10 mouse cellular contexts compared by ENCODE assay signal in genomic region chr2:84504285-84504684, GRCm38 (mm10). TPM values are rescaled to one million over a fixed set of nuclear protein-coding genes. Genes with fewer than 3 reads are reported as not detected.
A peak's percentile ranks its signal among the peaks of the same experiment; 100 is the strongest.
DNase-seq lines count a peak whose midpoint lies in the region; ATAC-seq and TF ChIP-seq lines count a peak whose summit lies in the region.
"Had no signal": no experiment of that assay in that cellular context is flagged by ENCODE, and none has a peak within 500 bp of the region (broad histone marks: within the 10 kb centered on the region; RNA-seq: fewer than 3 reads in every experiment).

No protein-coding gene starts in this region.

- no peak overlapping the region for H3K4me2 ChIP-seq in heart, embryonic 11.5 days
- no peak overlapping the region for H3K4me2 ChIP-seq in midbrain, embryonic 13.5 days (replicated peaks)
- H3K4me2 ChIP-seq in midbrain, embryonic 14.5 days (ENCODE audit: low read length) = no peak overlapping the region
- no peak overlapping the region for H3K4me2 ChIP-seq in heart, postnatal 0 days (ENCODE audit: low read depth, low read length)
- H3K4me2 ChIP-seq in myocyte (ENCODE audit: low read depth) = no peak overlapping the region

- H3K27ac ChIP-seq in heart, embryonic 11.5 days (ENCODE audit: low read depth, low read length) = no peak overlapping the region
- no peak overlapping the region for H3K27ac ChIP-seq in midbrain, embryonic 13.5 days
- H3K27ac ChIP-seq in midbrain, embryonic 14.5 days (replicated peaks; ENCODE audit: low read depth, low read length) = no peak overlapping the region
- peak overlapping the region; percentile 78 for H3K27ac ChIP-seq in heart, postnatal 0 days (ENCODE audit: low read depth)
- H3K27ac ChIP-seq: embryonic facial prominence, embryonic 13.5 days had no signal

- H3K79me2 ChIP-seq in myocyte (ENCODE audit: control insufficient read depth, insufficient read depth) = no peaks in the 10 kb centered on the region

- intact Hi-C loops in left cerebral cortex, postnatal 36 days (cut with DNase I) = no loop called here

- H3K4me1 ChIP-seq in heart, embryonic 11.5 days (ENCODE audit: control insufficient read depth, insufficient read depth, low read length) = no peaks in the 10 kb centered on the region
- H3K4me1 ChIP-seq in midbrain, embryonic 13.5 days (replicated peaks) = no peaks in the 10 kb centered on the region
- H3K4me1 ChIP-seq in midbrain, embryonic 14.5 days (ENCODE audit: control insufficient read depth, insufficient read depth, low read length) = no peaks in the 10 kb centered on the region
- no peaks in the 10 kb centered on the region for H3K4me1 ChIP-seq in heart, postnatal 0 days (ENCODE audit: control insufficient read depth, insufficient read depth)
- H3K4me1 ChIP-seq: embryonic facial prominence, embryonic 13.5 days had no signal

- no peak overlapping the region for H3ac ChIP-seq in myocyte (ENCODE audit: control insufficient read depth, insufficient read length)

- WGBS in heart, embryonic 11.5 days (ENCODE audit: insufficient replicate concordance) = 61% methylated on average over 4 of the region's 4 CpGs
- 81% methylated on average over 4 of the region's 4 CpGs for WGBS in midbrain, embryonic 13.5 days
- 70% methylated on average over 4 of the region's 4 CpGs for WGBS in midbrain, embryonic 14.5 days
- WGBS in heart, postnatal 0 days = 47% methylated on average over 4 of the region's 4 CpGs

- ATAC-seq in heart, embryonic 11.5 days (replicated peaks; ENCODE audit: insufficient number of reproducible peaks, low FRiP score, low TSS enrichment) = no peak
- ATAC-seq in midbrain, embryonic 13.5 days = peak; percentile 43; the same call in 1 of the 2 replicates
- no peak for ATAC-seq in midbrain, embryonic 14.5 days (ENCODE audit: low FRiP score, low TSS enrichment)
- 0 out of 2 replicates have a peak, but pooled peaks have one; percentile 33 for ATAC-seq in heart, postnatal 0 days (ENCODE audit: insufficient read depth, low read depth)
- ATAC-seq: Patski had no signal

- no peak for TF ChIP-seq CTCF in heart, postnatal 0 days (IDR thresholded peaks at IDR 0.05; ENCODE audit: low read depth)

- peak; percentile 20 to 30 for DNase-seq in heart, adult 9 months (ENCODE audit: low spot score in 2 of 2)
- DNase-seq in midbrain, embryonic 14.5 days = no peak
- peak; percentile 43 for DNase-seq in heart, postnatal 0 days (ENCODE audit: low spot score)
- no peak for DNase-seq in left cerebral cortex, postnatal 36 days (ENCODE audit: low spot score in 2 of 2)
- DNase-seq in kidney, adult 8-10 months = no peak

- H3K9ac ChIP-seq in heart, embryonic 11.5 days (ENCODE audit: low read depth, low read length) = no peak overlapping the region
- no peak overlapping the region for H3K9ac ChIP-seq in midbrain, embryonic 13.5 days (replicated peaks)
- H3K9ac ChIP-seq in midbrain, embryonic 14.5 days (replicated peaks; ENCODE audit: low read length) = no peak overlapping the region
- H3K9ac ChIP-seq in heart, postnatal 0 days (replicated peaks; ENCODE audit: low read depth, low read length) = no peak overlapping the region
- H3K9ac ChIP-seq: embryonic facial prominence, embryonic 13.5 days had no signal

- no peak for TF ChIP-seq EP300 in heart, postnatal 0 days (IDR thresholded peaks at IDR 0.05; ENCODE audit: low read depth)

- TF ChIP-seq POLR2A in myocyte (IDR thresholded peaks at IDR 0.05; ENCODE audit: insufficient read length, low read depth) = no peak

- H3K27me3 ChIP-seq in heart, embryonic 11.5 days (ENCODE audit: control insufficient read depth, insufficient read depth, low read length) = no peaks in the 10 kb centered on the region
- H3K27me3 ChIP-seq in midbrain, embryonic 13.5 days = no peaks in the 10 kb centered on the region
- H3K27me3 ChIP-seq in midbrain, embryonic 14.5 days (ENCODE audit: control insufficient read depth, insufficient read depth, low read length) = no peaks in the 10 kb centered on the region
- no peaks in the 10 kb centered on the region for H3K27me3 ChIP-seq in heart, postnatal 0 days (ENCODE audit: control insufficient read depth, insufficient read depth, low read length)
- no peaks in the 10 kb centered on the region for H3K27me3 ChIP-seq in myocyte (ENCODE audit: control insufficient read depth, insufficient read depth, insufficient read length)
- H3K27me3 ChIP-seq: embryonic facial prominence, embryonic 13.5 days; Patski had no signal

- no peaks in the 10 kb centered on the region for H3K36me3 ChIP-seq in heart, embryonic 11.5 days (ENCODE audit: control insufficient read depth, insufficient read depth, low read length)
- no peaks in the 10 kb centered on the region for H3K36me3 ChIP-seq in midbrain, embryonic 13.5 days
- H3K36me3 ChIP-seq in midbrain, embryonic 14.5 days (ENCODE audit: control insufficient read depth, insufficient read depth, low read length) = no peaks in the 10 kb centered on the region
- H3K36me3 ChIP-seq in heart, postnatal 0 days (replicated peaks; ENCODE audit: control insufficient read depth, insufficient read depth, low read length) = no peaks in the 10 kb centered on the region
- H3K36me3 ChIP-seq in myocyte (ENCODE audit: control insufficient read depth, insufficient read depth) = no peaks in the 10 kb centered on the region
- H3K36me3 ChIP-seq: embryonic facial prominence, embryonic 13.5 days had no signal

- no peaks in the 10 kb centered on the region for H3K9me3 ChIP-seq in heart, embryonic 11.5 days (replicated peaks; ENCODE audit: control insufficient read depth, low read length)
- H3K9me3 ChIP-seq in midbrain, embryonic 13.5 days = no peaks in the 10 kb centered on the region
- H3K9me3 ChIP-seq in midbrain, embryonic 14.5 days (ENCODE audit: control insufficient read depth, low read length) = no peaks in the 10 kb centered on the region
- H3K9me3 ChIP-seq in heart, postnatal 0 days (replicated peaks; ENCODE audit: control insufficient read depth, low read length) = no peaks in the 10 kb centered on the region
- H3K9me3 ChIP-seq: embryonic facial prominence, embryonic 13.5 days had no signal

- H3K4me3 ChIP-seq in heart, embryonic 11.5 days (ENCODE audit: low read depth, low read length) = no peak overlapping the region
- H3K4me3 ChIP-seq in midbrain, embryonic 13.5 days (replicated peaks) = no peak overlapping the region
- H3K4me3 ChIP-seq in midbrain, embryonic 14.5 days (replicated peaks; ENCODE audit: low read depth, low read length) = no peak overlapping the region
- H3K4me3 ChIP-seq in heart, postnatal 0 days (ENCODE audit: low read depth, low read length) = no peak overlapping the region
- no peak overlapping the region for H3K4me3 ChIP-seq in myocyte
- H3K4me3 ChIP-seq: embryonic facial prominence, embryonic 13.5 days had no signal

TF ChIP-seq in myocyte, 11 proteins besides CTCF, POLR2A, EP300 and RAD21:
- TF ChIP-seq TCF12 (IDR thresholded peaks at IDR 0.05; ENCODE audit: insufficient read depth, poor library complexity, severe bottlenecking) = no peak
- TF ChIP-seq USF1 (IDR thresholded peaks at IDR 0.05; ENCODE audit: low read depth) = peak; percentile 26

RNA-seq across cellular contexts. Expression of gene Tfpi, which starts 27.7 kb away (rescaled TPM):
- 76.3 and 83.8 TPM in 2 replicates for polyA plus RNA-seq in heart, embryonic 11.5 days (2014; fragmentation: Nextera tagmentation; extraction: Ambion mirVana)
- 13.6 and 15.0 TPM in 2 replicates for polyA plus RNA-seq in midbrain, embryonic 13.5 days (2015; fragmentation: Nextera tagmentation; extraction: Ambion mirVana)
- polyA plus RNA-seq in midbrain, embryonic 14.5 days (2014; fragmentation: Nextera tagmentation; extraction: Ambion mirVana) = 5.5 and 17.7 TPM in 2 replicates
- 55.2 and 58.1 TPM in 2 replicates for total RNA-seq in heart, postnatal 0 days (2014; rRNA removed; ENCODE audit: low replicate concordance)
- 58.4 and 59.5 TPM in 2 replicates for polyA plus RNA-seq in heart, postnatal 0 days (2015; fragmentation: Nextera tagmentation; extraction: Ambion mirVana)
- 7.9 TPM for polyA plus RNA-seq in myocyte (2012; fragmentation: generic; extraction: Trizol)
- 1 to 10 TPM; 3.8 to 5.8 TPM for total RNA-seq in left cerebral cortex, postnatal 36 days (2021)

Comparison
In these comparisons a context has a peak if more than half of its experiments do, and no peak if none do; other contexts are left out.
1. ATAC-seq: peak in midbrain, embryonic 13.5 days (single experiment) and heart, postnatal 0 days (single experiment); none in heart, embryonic 11.5 days (single experiment) and midbrain, embryonic 14.5 days (single experiment).
2. DNase-seq: peak in heart, adult 9 months (2 of 2) and heart, postnatal 0 days (single experiment); none in midbrain, embryonic 14.5 days (single experiment), left cerebral cortex, postnatal 36 days (0 of 2) and kidney, adult 8-10 months (0 of 2).